Mouse (Mus musculus): Measurements from ENCODE around the gene Ccdc81. TPM values are rescaled to one million over a fixed set of nuclear protein-coding genes. Genes with fewer than 3 reads are reported as not detected.

Ccdc81 gene
- polyA plus RNA-seq, 1 experiment from 2014 or later = not detected

GRCm38 (mm10) chr7:89843121-89843520, 60.3 kb downstream of the Ccdc81 start:
- Histone ChIP-seq H3K9me3 (ENCODE audit: control insufficient read depth, low read length) (no peaks in the 10 kb centered on the region), H3K27me3 (ENCODE audit: control insufficient read depth, insufficient read depth, low read length) (no peaks in the 10 kb centered on the region), H3K4me1 (ENCODE audit: control insufficient read depth in 2 of 2, insufficient read depth in 2 of 2, low read length in 2 of 2) (peaks cover under 1 to 2% of the 10 kb centered on the region in 2 experiments; a peak in 1 of 4 replicates), H3K4me2 (ENCODE audit: low read length) (no peak overlapping the region), H3K36me3 (ENCODE audit: control insufficient read depth, insufficient read depth, low read length) (no peaks in the 10 kb centered on the region), H3K27ac (replicated peaks in 1 of 2; ENCODE audit: control insufficient read depth in 1 of 2, insufficient read depth in 1 of 2, low read depth in 2 of 2, low read length in 2 of 2) (no peak overlapping the region), H3K9ac (ENCODE audit: low read length) (no peak overlapping the region), H3K4me3 (ENCODE audit: control insufficient read depth in 1 of 2, insufficient read depth in 1 of 2, low read depth in 1 of 2, low read length in 2 of 2) (no peak overlapping the region)
- ATAC-seq (ENCODE audit: insufficient number of reproducible peaks, insufficient read depth, low FRiP score, low read depth) = no peak
- WGBS = 62% methylated on average over 6 of the region's 6 CpGs

- WGBS = 91% methylated on average over 5 of the region's 5 CpGs
- no peak overlapping the region for H3K27ac ChIP-seq (replicated peaks in 1 of 2; ENCODE audit: control insufficient read depth in 1 of 2, insufficient read depth in 1 of 2, low read depth in 2 of 2, low read length in 2 of 2)
- no peaks in the 10 kb centered on the region for H3K9me3 ChIP-seq (ENCODE audit: control insufficient read depth, low read length)
- H3K9ac ChIP-seq (ENCODE audit: low read length) = no peak overlapping the region
- H3K4me2 ChIP-seq (ENCODE audit: low read length) = no peak overlapping the region
- no peak for ATAC-seq (ENCODE audit: insufficient number of reproducible peaks, insufficient read depth, low FRiP score, low read depth)
- no peaks in the 10 kb centered on the region for H3K27me3 ChIP-seq (ENCODE audit: control insufficient read depth, insufficient read depth, low read length)
- peaks cover 6 to 8% of the 10 kb centered on the region in 2 experiments; a peak in 3 of 4 replicates for H3K4me1 ChIP-seq (ENCODE audit: control insufficient read depth in 2 of 2, insufficient read depth in 2 of 2, low read length in 2 of 2)
- no peaks in the 10 kb centered on the region for H3K36me3 ChIP-seq (ENCODE audit: control insufficient read depth, insufficient read depth, low read length)
- H3K4me3 ChIP-seq (ENCODE audit: control insufficient read depth in 1 of 2, insufficient read depth in 1 of 2, low read depth in 1 of 2, low read length in 2 of 2) = no peak overlapping the region
Observed at GRCm38 (mm10) chr7:89842404-89842715, 61.1 kb downstream of the Ccdc81 start.

- Histone ChIP-seq H3K36me3 (ENCODE audit: control insufficient read depth, insufficient read depth, low read length) (no peaks in the 10 kb centered on the region), H3K27ac (replicated peaks in 1 of 2; ENCODE audit: control insufficient read depth in 1 of 2, insufficient read depth in 1 of 2, low read depth in 2 of 2, low read length in 2 of 2) (no peak overlapping the region), H3K4me3 (ENCODE audit: control insufficient read depth in 1 of 2, insufficient read depth in 1 of 2, low read depth in 1 of 2, low read length in 2 of 2) (no peak overlapping the region), H3K4me2 (ENCODE audit: low read length) (peak overlapping the region; percentile 37; the same call in 1 of the 2 replicates), H3K27me3 (ENCODE audit: control insufficient read depth, insufficient read depth, low read length) (no peaks in the 10 kb centered on the region), H3K4me1 (ENCODE audit: control insufficient read depth in 2 of 2, insufficient read depth in 2 of 2, low read length in 2 of 2) (peaks cover 6 to 8% of the 10 kb centered on the region in 2 experiments; a peak in 3 of 4 replicates), H3K9ac (ENCODE audit: low read length) (no peak overlapping the region), H3K9me3 (ENCODE audit: control insufficient read depth, low read length) (no peaks in the 10 kb centered on the region)
- no peak for ATAC-seq (ENCODE audit: insufficient number of reproducible peaks, insufficient read depth, low FRiP score, low read depth)
- WGBS = 30% methylated on average over 15 of the region's 15 CpGs
Observed at GRCm38 (mm10) chr7:89841670-89842403, 61.6 kb downstream of the Ccdc81 start.

- Histone ChIP-seq H3K36me3 (ENCODE audit: control insufficient read depth, insufficient read depth, low read length) (no peaks in the 10 kb centered on the region), H3K27me3 (ENCODE audit: control insufficient read depth, insufficient read depth, low read length) (no peaks in the 10 kb centered on the region), H3K4me2 (ENCODE audit: low read length) (no peak overlapping the region), H3K9ac (ENCODE audit: low read length) (no peak overlapping the region), H3K4me3 (ENCODE audit: control insufficient read depth in 1 of 2, insufficient read depth in 1 of 2, low read depth in 1 of 2, low read length in 2 of 2) (no peak overlapping the region), H3K4me1 (ENCODE audit: control insufficient read depth in 2 of 2, insufficient read depth in 2 of 2, low read length in 2 of 2) (peaks cover 6 to 8% of the 10 kb centered on the region in 2 experiments; a peak in 3 of 4 replicates), H3K27ac (replicated peaks in 1 of 2; ENCODE audit: control insufficient read depth in 1 of 2, insufficient read depth in 1 of 2, low read depth in 2 of 2, low read length in 2 of 2) (no peak overlapping the region), H3K9me3 (ENCODE audit: control insufficient read depth, low read length) (no peaks in the 10 kb centered on the region)
- 66% methylated on average over 8 of the region's 8 CpGs for WGBS
- no peak for ATAC-seq (ENCODE audit: insufficient number of reproducible peaks, insufficient read depth, low FRiP score, low read depth)
Observed at GRCm38 (mm10) chr7:89839721-89840120, 63.7 kb downstream of the Ccdc81 start.

GRCm38 (mm10) chr7:89837841-89838240, 65.6 kb downstream of the Ccdc81 start:
- Histone ChIP-seq H3K36me3 (ENCODE audit: control insufficient read depth, insufficient read depth, low read length) (no peaks in the 10 kb centered on the region), H3K27ac (replicated peaks in 1 of 2; ENCODE audit: control insufficient read depth in 1 of 2, insufficient read depth in 1 of 2, low read depth in 2 of 2, low read length in 2 of 2) (no peak overlapping the region), H3K4me2 (ENCODE audit: low read length) (no peak overlapping the region), H3K4me1 (ENCODE audit: control insufficient read depth in 2 of 2, insufficient read depth in 2 of 2, low read length in 2 of 2) (peaks cover 6 to 8% of the 10 kb centered on the region in 2 experiments; a peak in 3 of 4 replicates), H3K9me3 (ENCODE audit: control insufficient read depth, low read length) (no peaks in the 10 kb centered on the region), H3K9ac (ENCODE audit: low read length) (no peak overlapping the region), H3K27me3 (ENCODE audit: control insufficient read depth, insufficient read depth, low read length) (no peaks in the 10 kb centered on the region), H3K4me3 (ENCODE audit: control insufficient read depth in 1 of 2, insufficient read depth in 1 of 2, low read depth in 1 of 2, low read length in 2 of 2) (no peak overlapping the region)
- WGBS = 25% methylated on average over 4 of the region's 4 CpGs
- ATAC-seq (ENCODE audit: insufficient number of reproducible peaks, insufficient read depth, low FRiP score, low read depth) = no peak

- H3K4me3 ChIP-seq (ENCODE audit: control insufficient read depth in 1 of 2, insufficient read depth in 1 of 2, low read depth in 1 of 2, low read length in 2 of 2) = no peak overlapping the region
- H3K27me3 ChIP-seq (ENCODE audit: control insufficient read depth, insufficient read depth, low read length) = no peaks in the 10 kb centered on the region
- no peaks in the 10 kb centered on the region for H3K36me3 ChIP-seq (ENCODE audit: control insufficient read depth, insufficient read depth, low read length)
- no peak overlapping the region for H3K4me2 ChIP-seq (ENCODE audit: low read length)
- no peak overlapping the region for H3K27ac ChIP-seq (replicated peaks in 1 of 2; ENCODE audit: control insufficient read depth in 1 of 2, insufficient read depth in 1 of 2, low read depth in 2 of 2, low read length in 2 of 2)
- H3K9ac ChIP-seq (ENCODE audit: low read length) = no peak overlapping the region
- 87% methylated on average over 7 of the region's 7 CpGs for WGBS
- H3K4me1 ChIP-seq (ENCODE audit: control insufficient read depth in 2 of 2, insufficient read depth in 2 of 2, low read length in 2 of 2) = peaks cover 6 to 8% of the 10 kb centered on the region in 2 experiments; a peak in 3 of 4 replicates
- H3K9me3 ChIP-seq (ENCODE audit: control insufficient read depth, low read length) = no peaks in the 10 kb centered on the region
- no peak for ATAC-seq (ENCODE audit: insufficient number of reproducible peaks, insufficient read depth, low FRiP score, low read depth)
Observed at GRCm38 (mm10) chr7:89836676-89837075, 66.8 kb downstream of the Ccdc81 start.

- no peak overlapping the region for H3K4me3 ChIP-seq (ENCODE audit: control insufficient read depth in 1 of 2, insufficient read depth in 1 of 2, low read depth in 1 of 2, low read length in 2 of 2)
- H3K4me2 ChIP-seq (ENCODE audit: low read length) = no peak overlapping the region
- no peak overlapping the region for H3K9ac ChIP-seq (ENCODE audit: low read length)
- H3K9me3 ChIP-seq (ENCODE audit: control insufficient read depth, low read length) = no peaks in the 10 kb centered on the region
- no peaks in the 10 kb centered on the region for H3K27me3 ChIP-seq (ENCODE audit: control insufficient read depth, insufficient read depth, low read length)
- H3K36me3 ChIP-seq (ENCODE audit: control insufficient read depth, insufficient read depth, low read length) = no peaks in the 10 kb centered on the region
- WGBS = 75% methylated on average over 8 of the region's 8 CpGs
- ATAC-seq (ENCODE audit: insufficient number of reproducible peaks, insufficient read depth, low FRiP score, low read depth) = no peak
- peaks cover 6 to 8% of the 10 kb centered on the region in 2 experiments; a peak in 3 of 4 replicates for H3K4me1 ChIP-seq (ENCODE audit: control insufficient read depth in 2 of 2, insufficient read depth in 2 of 2, low read length in 2 of 2)
- no peak overlapping the region for H3K27ac ChIP-seq (replicated peaks in 1 of 2; ENCODE audit: control insufficient read depth in 1 of 2, insufficient read depth in 1 of 2, low read depth in 2 of 2, low read length in 2 of 2)
Observed at GRCm38 (mm10) chr7:89835566-89835965, 67.9 kb downstream of the Ccdc81 start.

GRCm38 (mm10) chr7:89833521-89833920, 69.9 kb downstream of the Ccdc81 start:
- H3K4me1 ChIP-seq (ENCODE audit: control insufficient read depth in 2 of 2, insufficient read depth in 2 of 2, low read length in 2 of 2) = peaks cover 6 to 8% of the 10 kb centered on the region in 2 experiments; a peak in 3 of 4 replicates
- H3K27ac ChIP-seq (replicated peaks in 1 of 2; ENCODE audit: control insufficient read depth in 1 of 2, insufficient read depth in 1 of 2, low read depth in 2 of 2, low read length in 2 of 2) = no peak overlapping the region
- WGBS = 89% methylated on average over 8 of the region's 8 CpGs
- H3K4me2 ChIP-seq (ENCODE audit: low read length) = no peak overlapping the region
- no peaks in the 10 kb centered on the region for H3K27me3 ChIP-seq (ENCODE audit: control insufficient read depth, insufficient read depth, low read length)
- no peaks in the 10 kb centered on the region for H3K9me3 ChIP-seq (ENCODE audit: control insufficient read depth, low read length)
- H3K4me3 ChIP-seq (ENCODE audit: control insufficient read depth in 1 of 2, insufficient read depth in 1 of 2, low read depth in 1 of 2, low read length in 2 of 2) = no peak overlapping the region
- H3K9ac ChIP-seq (ENCODE audit: low read length) = no peak overlapping the region
- H3K36me3 ChIP-seq (ENCODE audit: control insufficient read depth, insufficient read depth, low read length) = no peaks in the 10 kb centered on the region
- ATAC-seq (ENCODE audit: insufficient number of reproducible peaks, insufficient read depth, low FRiP score, low read depth) = no peak
